Mouse (Mus musculus): Measurements from ENCODE around the gene Lima1.

GRCm38 (mm10) chr15:99791003-99791402, 84.3 kb downstream of the Lima1 start:
- TF ChIP-seq GATA1 (IDR thresholded peaks at IDR 0.05; ENCODE audit: low read length) (no peak), TAL1 (IDR thresholded peaks at IDR 0.05; ENCODE audit: low read length) (no peak)

Measured in erythroblast, embryonic 14.5 days (primary cell).